Comparison of ENCODE assay signal across 19 mouse cellular contexts in the genomic region with DNA sequence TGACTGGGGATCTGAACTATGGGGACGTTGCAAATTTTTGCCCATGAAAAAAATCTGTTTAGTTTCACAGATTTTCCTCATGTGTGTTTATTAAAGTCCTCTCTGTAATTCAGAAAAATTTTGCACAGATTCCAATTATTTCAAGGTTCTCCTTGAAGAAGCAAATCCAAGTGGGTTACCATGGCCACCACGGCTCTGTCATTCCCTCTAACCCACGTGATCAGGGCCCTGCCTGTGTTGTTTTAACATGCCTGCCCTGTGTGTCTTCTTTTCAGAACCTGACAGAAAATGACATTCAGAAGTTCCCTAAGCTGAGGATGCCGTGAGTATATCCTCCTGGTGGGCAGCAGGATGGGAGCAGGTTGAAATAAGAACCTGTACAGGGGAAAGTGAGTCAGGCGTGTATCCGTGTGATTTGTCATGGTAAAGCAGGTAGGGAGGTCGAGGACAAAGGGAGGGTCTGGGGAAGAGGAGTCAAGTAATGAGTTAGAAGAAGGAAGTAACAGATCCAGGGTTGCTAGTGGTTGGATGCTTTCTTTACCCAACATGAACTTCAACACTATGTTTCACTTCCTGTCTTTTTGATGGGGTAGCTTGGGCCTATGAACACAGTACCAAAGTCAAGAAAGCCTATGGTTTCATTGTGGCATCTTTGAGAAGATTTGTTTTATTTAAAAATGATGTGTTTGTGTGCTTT. TPM values are rescaled to one million over a fixed set of nuclear protein-coding genes. Genes with fewer than 3 reads are reported as not detected.
DNase-seq lines count a peak whose midpoint lies in the region; ATAC-seq and TF ChIP-seq lines count a peak whose summit lies in the region.
"Had no signal": no experiment of that assay in that cellular context is flagged by ENCODE, and none has a peak within 500 bp of the region (broad histone marks: within the 10 kb centered on the region; RNA-seq: fewer than 3 reads in every experiment).

No protein-coding gene starts in this region.

- H3K79me2 ChIP-seq in MEL (ENCODE audit: control insufficient read depth, insufficient read depth, low read length, poor library complexity), result peaks cover 23% of the 10 kb centered on the region

- H3K27ac ChIP-seq in MEL (ENCODE audit: control insufficient read depth, low read depth, low read length), result no peak overlapping the region
- H3K27ac ChIP-seq: embryonic facial prominence, embryonic 15.5 days; forebrain, embryonic 12.5 days; heart, embryonic 10.5 days; liver, embryonic 15.5 days had no signal

- no peak for TF ChIP-seq POLR2A in MEL (IDR thresholded peaks at IDR 0.05; ENCODE audit: control insufficient read depth in 1 of 2, insufficient read depth in 1 of 2, low read depth in 1 of 2, low read length in 2 of 2, poor library complexity in 1 of 2)

- peaks cover 28 to 53% of the 10 kb centered on the region in 2 experiments for H3K4me1 ChIP-seq in MEL (ENCODE audit: control insufficient read depth in 1 of 2, insufficient read depth in 2 of 2, low read length in 2 of 2)
- H3K4me1 ChIP-seq: embryonic facial prominence, embryonic 15.5 days; forebrain, embryonic 12.5 days; heart, embryonic 10.5 days had no signal

- peak; percentile 64 for ATAC-seq in granulocyte monocyte progenitor cell, adult 5-6 weeks (replicated peaks; ENCODE audit: poor library complexity, severe bottlenecking)
- ATAC-seq: midbrain, embryonic 16.5 days had no signal

- TF ChIP-seq RAD21 in MEL (IDR thresholded peaks at IDR 0.05; ENCODE audit: low read depth, low read length), result no peak

- H3K36me3 ChIP-seq in MEL (ENCODE audit: control insufficient read depth in 1 of 2, insufficient read depth in 2 of 2, low read length in 2 of 2), result peaks cover 44 to 73% of the 10 kb centered on the region in 2 experiments
- H3K36me3 ChIP-seq in splenic B cell, adult 2 months (ENCODE audit: control insufficient read depth, insufficient read depth, low read length, poor library complexity, severe bottlenecking), result no peaks in the 10 kb centered on the region
- H3K36me3 ChIP-seq: embryonic facial prominence, embryonic 15.5 days; forebrain, embryonic 12.5 days; heart, embryonic 10.5 days; liver, embryonic 15.5 days had no signal

- TF ChIP-seq EP300 in MEL (IDR thresholded peaks at IDR 0.05; ENCODE audit: low read depth in 1 of 2, low read length in 2 of 2), result no peak

- no peak overlapping the region for H3K9ac ChIP-seq in MEL (ENCODE audit: control insufficient read depth, low read depth, low read length, poor library complexity, severe bottlenecking)
- H3K9ac ChIP-seq: embryonic facial prominence, embryonic 15.5 days; forebrain, embryonic 12.5 days; liver, embryonic 15.5 days had no signal

- TF ChIP-seq CTCF in MEL (IDR thresholded peaks at IDR 0.05 in 2 of 3, conservative IDR thresholded peaks at IDR 0.05 in 1 of 3; ENCODE audit: control insufficient read depth in 1 of 3, insufficient read depth in 1 of 3, low read depth in 2 of 3, low read length in 3 of 3, poor library complexity in 1 of 3, severe bottlenecking in 1 of 3), result no peak

- H3K9me3 ChIP-seq in MEL (replicated peaks; ENCODE audit: insufficient read depth, low read length), result no peaks in the 10 kb centered on the region
- H3K9me3 ChIP-seq: embryonic facial prominence, embryonic 15.5 days; forebrain, embryonic 12.5 days; heart, embryonic 10.5 days; liver, embryonic 15.5 days had no signal

- no peak overlapping the region for H3K4me3 ChIP-seq in MEL (ENCODE audit: control insufficient read depth in 1 of 2, insufficient read depth in 1 of 2, low read depth in 2 of 2, low read length in 2 of 2)
- H3K4me3 ChIP-seq: embryonic facial prominence, embryonic 15.5 days; forebrain, embryonic 12.5 days; heart, embryonic 10.5 days; liver, embryonic 15.5 days had no signal

- peak; percentile 27 to 33 for DNase-seq in right cerebral cortex, adult 2 months (ENCODE audit: low spot score in 2 of 2)
- DNase-seq in right cerebral cortex, postnatal 36 days (ENCODE audit: low spot score in 2 of 2), result no peak
- no peak for DNase-seq in MEL (ENCODE audit: low read depth, low spot score)
- DNase-seq in splenic B cell, adult 2 months (ENCODE audit: low read depth, low spot score), result peak; percentile 19
- DNase-seq in urinary bladder, postnatal 4 days (ENCODE audit: low spot score in 2 of 2), result no peak
- no peak for DNase-seq in yolk sac, embryonic 10.5 days (ENCODE audit: low spot score)
- DNase-seq: cerebellum, adult 2 months; kidney, postnatal 10 days; lung, postnatal 4 days had no signal

- no peaks in the 10 kb centered on the region for H3K27me3 ChIP-seq in MEL (ENCODE audit: control insufficient read depth in 1 of 2, insufficient read depth in 2 of 2, low read length in 2 of 2)
- no peaks in the 10 kb centered on the region for H3K27me3 ChIP-seq in splenic B cell, adult 2 months (ENCODE audit: control insufficient read depth, insufficient read depth, low read length, poor library complexity, severe bottlenecking)
- H3K27me3 ChIP-seq: embryonic facial prominence, embryonic 15.5 days; forebrain, embryonic 12.5 days; liver, embryonic 15.5 days had no signal

TF ChIP-seq in MEL, 35 proteins besides CTCF, POLR2A, EP300 and RAD21:
- TF ChIP-seq POLR2AphosphoS2 (IDR thresholded peaks at IDR 0.05; ENCODE audit: low read length) (0 out of 2 replicates have a peak, but pooled peaks have one; percentile 35), MEF2A (IDR thresholded peaks at IDR 0.05; ENCODE audit: extremely low read depth, insufficient replicate concordance, low read depth, low read length, poor library complexity, severe bottlenecking) (no peak)
TF ChIP-seq in MEL: peak in this region for 1.

RNA-seq across cellular contexts. Expression of gene Lcp2, which starts 7.5 kb away (rescaled TPM):
- total RNA-seq in MEL (2012; rRNA removed), result 52.3 and 55.7 TPM in 2 replicates
- polyA plus RNA-seq in MEL (2012; ENCODE audit: insufficient read depth in 1 of 2, insufficient read length in 2 of 2, low read depth in 1 of 2, low replicate concordance in 2 of 2, missing spikeins in 1 of 2), result 10 to 100 TPM; 66.4 to 70.0 TPM
- total RNA-seq in granulocyte monocyte progenitor cell, adult 5-6 weeks (2014; fragmentation: Nextera tagmentation), result 43.5 and 55.4 TPM in 2 replicates
- total RNA-seq in granulocyte monocyte progenitor cell, adult 5-6 weeks (2017), result 22.0 and 34.6 TPM in 2 replicates

RNA-seq across cellular contexts. Expression of gene 4930469K13Rik, which starts 44.2 kb away (rescaled TPM):
- total RNA-seq in MEL (2012; rRNA removed), result 0.23 TPM in 1 of 2 replicates, not detected in the other
- polyA plus RNA-seq in MEL (2012; ENCODE audit: insufficient read depth in 1 of 2, insufficient read length in 2 of 2, low read depth in 1 of 2, low replicate concordance in 2 of 2, missing spikeins in 1 of 2), result under 1 TPM in 1 of 2 experiments, not detected in 1; 0.29 TPM
- total RNA-seq in granulocyte monocyte progenitor cell, adult 5-6 weeks (2014; fragmentation: Nextera tagmentation), result not detected in 2 replicates
- total RNA-seq in granulocyte monocyte progenitor cell, adult 5-6 weeks (2017), result not detected in 2 replicates
- total RNA-seq: ES-E14; gastrocnemius, adult 18-20 months; heart, postnatal 25 days; layer of hippocampus, postnatal 25 days had no signal
- polyA plus RNA-seq: cerebellum, adult 2 months; forebrain, embryonic 12.5 days; heart, embryonic 10.5 days; liver, embryonic 15.5 days; midbrain, embryonic 16.5 days had no signal

Comparison
In these comparisons a context has a peak if more than half of its experiments do, and no peak if none do; other contexts are left out.
1. DNase-seq: peak in right cerebral cortex, adult 2 months (2 of 2) and splenic B cell, adult 2 months (single experiment); none in right cerebral cortex, postnatal 36 days (0 of 2), MEL (single experiment), urinary bladder, postnatal 4 days (0 of 2) and yolk sac, embryonic 10.5 days (single experiment).